Mouse (Mus musculus) MEL (cell line): ENCODE measurements at regions not wholly inside any gene's neighbourhood (a gene's known extent, or its start where the extent isn't known, plus 50 kb on each side); places are given as distances from the start of the nearest gene placed in this dataset.

Source experiments
- CHD2 ChIP-seq: IDR thresholded peaks from 2 replicates; pipeline ENCODE4 v1.6.1; 2011; ENCODE audit warnings: low read length, improper control_type of control experiment
- CTCF ChIP-seq, 3 experiments: IDR thresholded peaks in 2 of 3; conservative IDR thresholded peaks in 1 of 3; 2 replicates each; pipeline ENCODE4 v1.5.1; 2011 to 2012; ENCODE audit warnings: low read length in 3 of 3, low read depth in 2 of 3, mild to moderate bottlenecking in 2 of 3, improper control_type of control experiment in 1 of 3, inconsistent platforms in 1 of 3, mixed read lengths in 1 of 3, moderate library complexity in 1 of 3; ENCODE audit not compliant: control insufficient read depth in 1 of 3, insufficient read depth in 1 of 3, poor library complexity in 1 of 3, severe bottlenecking in 1 of 3
- E2F4 ChIP-seq: IDR thresholded peaks from 2 replicates; pipeline ENCODE4 v1.6.1; 2011; ENCODE audit warnings: low read depth, low read length, improper control_type of control experiment, borderline replicate concordance
- GATA1 ChIP-seq: IDR thresholded peaks from 2 replicates; pipeline ENCODE4 v1.6.1; 2011; ENCODE audit warnings: low read depth, low read length, improper control_type of control experiment
- MXI1 ChIP-seq: IDR thresholded peaks from 2 replicates; pipeline ENCODE4 v1.6.1; 2011; ENCODE audit warnings: mild to moderate bottlenecking, low read depth, low read length, improper control_type of control experiment
- NRF1 ChIP-seq: IDR thresholded peaks from 2 replicates; pipeline ENCODE4 v1.6.1; 2014; ENCODE audit warnings: low read depth, mild to moderate bottlenecking, inconsistent platforms, low read length, improper control_type of control experiment, moderate library complexity; ENCODE audit not compliant: poor library complexity, insufficient read depth, severe bottlenecking
- POLR2A ChIP-seq, 2 experiments: IDR thresholded peaks; 2 replicates each; pipeline ENCODE4 v1.6.1; 2011 to 2012; ENCODE audit warnings: low read length in 2 of 2, mild to moderate bottlenecking in 2 of 2, control low read depth in 1 of 2, improper control_type of control experiment in 1 of 2, low read depth in 1 of 2, moderate library complexity in 1 of 2; ENCODE audit not compliant: control insufficient read depth in 1 of 2, insufficient read depth in 1 of 2, poor library complexity in 1 of 2

DNA sequence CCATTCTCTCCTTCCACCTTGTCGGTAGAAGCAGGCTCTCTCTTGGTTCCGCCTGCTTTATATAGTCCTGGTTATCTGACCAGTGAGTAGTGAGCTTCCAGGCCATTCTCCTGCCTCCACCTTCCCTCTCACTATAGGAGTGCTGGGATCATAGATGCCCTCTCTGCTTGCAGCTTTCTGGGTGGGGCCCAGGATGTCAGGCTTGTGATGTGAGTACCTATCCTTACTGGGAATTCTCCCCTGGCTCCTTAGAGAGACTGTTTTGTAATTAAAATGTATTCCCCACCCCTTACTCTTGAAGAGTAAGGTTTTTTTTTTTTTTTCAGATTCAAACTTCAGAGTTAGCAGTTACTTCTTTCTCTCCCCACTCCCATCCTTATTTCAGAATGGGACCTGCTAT is 291.1 kb upstream of the Rtl1 start:
- no peak for TF ChIP-seq CHD2
- no peak for TF ChIP-seq CTCF (IDR thresholded peaks at IDR 0.05 in 2 of 3, conservative IDR thresholded peaks at IDR 0.05 in 1 of 3; ENCODE audit: control insufficient read depth in 1 of 3, insufficient read depth in 1 of 3, low read depth in 2 of 3, low read length in 3 of 3, poor library complexity in 1 of 3, severe bottlenecking in 1 of 3)
- TF ChIP-seq GATA1: no peak
- TF ChIP-seq NRF1: no peak
- TF ChIP-seq MXI1: no peak
- no peak for TF ChIP-seq E2F4
- no peak for TF ChIP-seq POLR2A (IDR thresholded peaks at IDR 0.05; ENCODE audit: control insufficient read depth in 1 of 2, insufficient read depth in 1 of 2, low read depth in 1 of 2, low read length in 2 of 2, poor library complexity in 1 of 2)
